Mouse (Mus musculus) adrenal gland, adult (tissue): ENCODE results near the gene Megf11.

Experiments used
- DNase-seq, 2 experiments: peaks; one replicate each; pipeline ENCODE4 v3.0.0; 2022 to 2023; ENCODE audit warnings: low spot score in 1 of 2; ENCODE audit not compliant: inconsistent age in 2 of 2

The Megf11 gene

DNA sequence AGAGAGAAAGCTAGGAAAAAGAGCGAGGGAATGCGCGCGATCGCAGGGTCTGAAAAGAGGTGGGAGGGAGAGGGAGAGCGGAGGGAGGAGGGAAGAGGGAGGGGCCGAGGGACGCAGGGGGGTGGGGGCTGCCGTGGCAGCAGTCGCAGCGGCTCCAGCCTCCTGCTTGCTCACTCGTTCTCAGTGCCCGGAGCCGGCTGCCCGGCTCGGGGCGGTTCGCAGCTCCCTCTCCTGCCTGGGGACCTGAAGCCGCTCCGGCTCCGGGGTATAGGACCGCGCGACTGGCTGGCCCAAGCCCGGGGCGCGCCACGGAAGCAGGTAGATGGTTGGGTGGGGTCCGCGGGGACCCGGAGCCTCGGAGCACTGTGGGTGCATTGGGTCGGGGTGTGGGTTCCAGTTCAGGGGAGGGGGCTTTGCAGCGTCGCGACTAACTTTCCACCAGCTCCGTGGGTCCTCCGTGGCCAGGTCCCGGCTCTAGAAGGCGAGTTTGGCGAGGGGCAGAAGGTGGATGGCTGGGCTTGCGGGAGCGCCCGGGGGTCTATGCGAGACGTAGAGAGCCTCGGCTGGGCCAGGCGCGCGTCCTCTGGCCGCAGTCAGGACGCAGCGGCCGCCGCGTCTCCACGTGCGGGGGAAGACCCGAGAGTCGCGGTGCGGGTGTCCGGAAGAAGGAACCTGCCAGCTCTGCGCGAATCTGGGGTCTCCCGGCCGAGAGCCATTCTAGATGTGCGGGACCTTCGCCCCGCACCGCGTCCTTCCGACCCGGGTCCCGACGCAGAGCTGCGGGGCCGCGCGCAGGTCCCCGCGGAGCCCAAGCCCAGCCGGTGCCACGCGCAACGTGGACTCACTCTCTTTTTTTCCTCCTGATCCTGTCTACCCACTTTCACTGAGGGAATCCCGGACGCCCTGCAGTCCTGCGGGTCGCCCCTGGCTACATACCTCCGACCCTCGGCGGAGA is at the start of gene Megf11:
Megf11 (plus strand) TSS at position 116 of the 955 bp plus-strand sequence.
- peak; percentile 22 to 58 for DNase-seq

DNA sequence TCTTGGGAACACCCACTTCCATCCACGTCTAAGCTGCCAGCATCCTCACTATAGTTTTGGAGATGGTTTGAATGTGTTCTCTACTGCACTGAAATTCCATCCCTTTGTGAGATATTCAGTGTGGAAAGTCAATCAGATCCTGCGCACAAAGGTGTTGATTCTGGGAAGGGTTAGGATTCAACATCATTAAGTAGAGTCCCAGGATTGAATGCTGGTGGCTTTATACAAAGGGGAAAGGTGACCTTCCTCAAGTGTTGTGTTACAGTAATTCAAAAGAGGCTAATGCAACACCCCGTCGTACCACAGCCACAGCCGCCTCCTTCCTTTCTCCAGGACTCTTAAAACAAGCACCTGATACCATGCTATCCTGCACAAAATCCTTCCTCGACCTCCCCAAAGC is 49.6 kb upstream of the Megf11 start:
- DNase-seq: no peak

DNA sequence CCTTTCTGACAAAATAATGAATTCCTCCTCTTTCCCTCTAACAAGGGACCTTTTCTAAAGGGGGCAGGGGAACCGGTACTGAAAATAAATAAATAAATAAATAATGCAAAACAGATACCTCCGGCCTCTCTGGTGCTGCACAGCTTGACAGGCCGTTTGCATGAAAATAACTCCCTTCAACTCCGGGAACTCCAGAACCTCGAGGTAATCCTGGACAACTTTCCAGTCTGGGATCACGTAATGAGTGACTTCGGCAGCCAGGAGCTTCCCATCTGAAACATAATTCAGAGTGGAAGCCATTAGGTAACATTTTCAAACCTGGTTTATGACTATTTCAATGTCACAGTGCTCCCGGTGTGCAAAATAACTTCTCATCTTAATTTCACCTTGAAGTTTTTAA is 46.1 kb upstream of the Megf11 start:
- DNase-seq: peak in 1 of 2 experiments; percentile 35

DNA sequence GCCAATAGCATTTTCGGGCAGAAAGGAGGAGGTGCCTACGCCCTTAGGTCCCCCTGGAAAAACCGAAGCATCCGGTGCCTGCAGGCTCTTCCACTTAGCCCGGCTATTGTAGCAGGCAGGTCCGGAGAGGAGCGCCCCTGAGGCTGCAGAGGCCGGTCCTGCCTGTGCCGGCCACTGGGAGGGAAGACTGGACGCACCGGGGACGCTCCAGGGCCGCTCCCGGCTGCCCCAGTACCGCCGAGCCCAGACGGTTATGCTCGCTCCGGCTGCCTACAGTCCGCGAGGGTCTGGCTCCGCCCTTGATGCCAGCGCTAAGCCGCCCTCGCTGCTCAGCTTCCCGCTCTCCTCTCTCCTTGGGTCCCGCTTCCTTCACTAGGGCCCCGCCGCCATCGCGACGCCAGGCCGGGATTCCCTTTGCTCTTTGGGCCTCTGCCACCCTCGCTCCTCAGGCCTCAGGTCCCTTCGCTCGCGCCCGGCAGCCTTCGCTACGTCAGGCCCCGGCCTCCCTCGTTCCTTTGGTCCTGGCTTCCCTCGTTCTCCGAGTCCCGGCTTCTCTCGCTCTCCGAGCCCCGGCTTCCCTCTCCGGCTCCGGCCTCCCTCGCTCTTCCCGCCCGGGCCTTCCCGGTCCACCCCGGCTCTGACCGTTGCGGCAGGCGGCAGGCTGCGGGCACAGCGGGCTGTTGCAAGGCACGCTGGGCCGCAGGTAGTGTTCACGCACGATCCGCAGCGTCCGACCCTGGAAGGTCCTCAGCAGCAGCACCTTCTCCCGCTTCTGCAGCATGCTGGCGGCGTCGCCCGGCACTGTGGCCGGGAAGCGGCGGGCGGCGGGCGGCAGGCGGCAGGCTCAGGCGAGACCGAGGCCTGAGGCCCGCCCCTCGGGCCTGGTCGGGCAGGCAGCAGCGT is 44.8 kb upstream of the Megf11 start:
- DNase-seq: peak; percentile 84 to 94

DNA sequence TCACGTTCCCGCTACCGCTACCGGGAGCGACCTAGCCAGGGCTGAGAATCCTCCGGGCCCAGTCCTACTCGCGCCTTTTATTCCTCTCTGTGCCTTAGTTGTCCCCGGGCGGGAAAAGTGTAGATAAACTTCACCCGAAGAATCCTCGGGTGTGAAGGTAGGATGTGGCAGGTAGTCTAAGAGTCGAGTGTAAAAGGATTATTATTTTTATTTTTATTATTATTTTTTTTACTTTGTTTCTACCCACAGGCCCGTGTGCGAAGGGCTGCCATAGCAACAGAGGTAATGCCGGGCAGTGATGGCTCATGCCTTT is 44.2 kb upstream of the Megf11 start, which contains the start of gene Dis3l:
Dis3l (minus strand) TSS at position 35 of the 313 bp plus-strand sequence.
- DNase-seq: no peak

DNA sequence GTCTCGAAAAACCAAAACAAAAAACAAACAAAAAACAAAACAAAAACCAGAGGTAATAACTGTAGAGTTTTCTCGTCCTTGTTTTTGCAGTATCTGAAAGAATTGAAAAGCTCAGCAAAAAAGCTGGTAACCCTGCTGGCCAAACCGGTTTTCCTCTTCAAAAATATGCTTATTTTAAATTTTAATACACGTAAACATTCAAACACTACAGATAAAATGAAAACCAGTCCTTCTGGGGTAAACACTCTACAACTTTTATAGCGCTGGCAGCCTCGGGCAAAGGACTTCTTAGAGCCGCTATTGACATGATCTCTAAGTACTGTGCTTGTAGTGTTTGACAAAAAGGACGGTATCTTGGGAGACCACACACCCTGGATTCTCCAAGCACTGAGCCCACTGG is 43.8 kb upstream of the Megf11 start:
- DNase-seq: no peak

DNA sequence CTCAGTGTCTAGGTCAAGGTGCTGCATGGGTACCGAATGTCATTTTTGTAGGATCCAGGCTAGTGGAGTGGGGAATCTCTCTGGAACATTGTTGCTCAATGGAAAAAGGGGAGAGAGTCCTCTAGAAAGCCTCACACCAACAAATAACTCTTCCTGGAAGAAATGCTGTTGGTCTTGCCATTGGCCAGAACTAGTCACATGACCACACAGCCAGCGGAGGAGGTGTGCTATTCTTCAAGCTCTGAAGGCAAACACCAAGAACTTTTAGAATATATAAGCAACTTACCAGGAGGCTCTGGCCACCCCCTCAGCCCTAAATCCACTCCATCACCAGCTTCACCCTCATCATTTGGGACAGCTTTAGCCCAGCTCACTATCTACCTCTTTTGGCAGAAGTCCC is 41.8 kb upstream of the Megf11 start:
- no peak for DNase-seq

DNA sequence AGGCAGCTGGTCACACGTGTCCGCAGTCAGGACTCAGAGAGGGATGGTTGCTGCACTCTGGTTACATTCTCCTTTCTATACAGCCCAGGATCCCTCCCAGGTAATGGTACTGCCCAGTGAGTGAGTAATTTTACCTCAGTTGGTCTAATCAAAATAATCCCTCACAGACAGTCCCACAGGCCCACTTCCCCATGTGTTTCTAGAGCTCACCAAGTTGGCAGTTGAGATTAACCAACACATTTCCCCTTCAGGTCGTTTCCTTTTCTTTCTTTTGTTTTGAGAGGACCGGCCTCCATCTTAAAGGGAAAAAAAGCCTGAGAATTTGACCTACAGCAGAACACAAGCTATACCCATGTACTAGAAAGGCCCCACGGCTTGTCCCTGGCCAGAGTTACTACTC is 39.5 kb upstream of the Megf11 start:
- no peak for DNase-seq

DNA sequence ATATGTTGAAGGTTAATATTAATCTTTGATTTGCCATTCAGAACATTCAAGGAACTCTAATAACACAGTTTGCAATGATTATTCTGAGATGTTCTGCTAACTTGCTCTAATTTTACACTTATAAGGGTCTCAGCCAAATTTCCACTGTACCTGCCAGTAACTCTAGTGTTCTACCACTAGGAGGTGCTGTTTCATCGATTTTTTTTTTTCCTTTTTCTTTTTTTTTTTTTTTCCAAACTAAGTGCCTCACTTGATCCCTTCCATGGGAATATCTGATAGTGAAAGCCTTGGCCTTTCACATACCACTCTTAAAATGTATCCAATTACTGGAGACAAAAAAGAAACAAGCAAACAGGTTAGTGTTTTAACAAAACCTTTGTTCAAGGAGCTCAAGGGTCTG is 38.0 kb upstream of the Megf11 start:
- DNase-seq: peak in 1 of 2 experiments; percentile 36

DNA sequence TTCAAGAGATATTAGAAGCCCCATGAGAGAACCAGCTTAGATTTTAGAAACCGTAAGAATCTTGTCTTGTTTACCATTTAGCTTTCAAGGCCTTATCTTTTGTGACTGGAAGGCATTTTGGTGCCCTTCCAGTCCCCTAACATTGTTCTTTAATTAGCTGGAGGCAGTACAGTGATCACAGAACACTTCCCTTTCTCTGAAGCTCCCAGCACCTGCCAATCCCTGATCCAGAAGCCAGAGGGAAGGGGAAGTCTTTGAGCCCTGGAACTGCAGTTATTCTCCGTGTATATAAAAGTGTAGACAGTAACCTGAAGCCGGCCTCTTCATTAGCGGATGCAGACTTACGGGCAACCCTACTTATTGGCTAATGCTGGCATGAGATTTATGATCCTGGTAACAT is 35.9 kb upstream of the Megf11 start:
- no peak for DNase-seq

DNA sequence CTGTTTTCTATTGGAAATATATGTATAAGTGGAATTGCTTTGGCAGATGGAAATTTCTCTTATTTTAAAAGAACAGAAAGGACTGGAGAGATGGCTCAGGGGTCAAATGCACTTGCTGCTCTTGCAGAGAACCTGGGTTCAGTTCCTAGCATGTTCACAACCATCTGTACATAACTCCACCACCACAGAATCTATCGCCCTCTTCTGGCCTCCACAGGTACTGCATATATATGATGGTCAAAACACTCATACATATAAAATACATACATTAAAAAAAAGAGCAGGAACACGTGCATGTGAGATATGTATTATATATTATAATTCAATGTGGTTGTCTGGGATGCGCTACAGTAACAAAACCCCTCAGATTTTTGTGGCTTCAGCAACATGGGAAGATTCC is 34.2 kb upstream of the Megf11 start:
- no peak for DNase-seq

DNA sequence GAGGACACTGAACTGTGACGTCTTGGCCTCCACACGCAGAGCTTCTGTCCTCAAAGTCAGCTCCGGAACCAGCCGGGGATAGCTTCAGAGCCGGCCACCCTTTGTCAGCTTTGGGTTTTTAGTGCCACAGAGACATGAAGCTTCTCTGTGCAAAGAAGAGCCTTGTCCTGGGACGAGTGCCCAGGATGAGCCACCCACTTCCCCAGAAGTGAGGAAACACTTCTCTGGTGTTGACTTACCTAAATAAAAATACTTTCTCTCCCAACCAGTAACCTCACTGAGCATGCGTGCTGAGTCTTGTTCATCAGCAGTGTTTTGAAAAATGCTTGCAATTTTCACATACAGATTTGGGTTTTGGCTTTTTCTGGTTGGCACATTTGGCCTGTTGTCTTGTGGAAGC is 29.8 kb upstream of the Megf11 start:
- no peak for DNase-seq

DNA sequence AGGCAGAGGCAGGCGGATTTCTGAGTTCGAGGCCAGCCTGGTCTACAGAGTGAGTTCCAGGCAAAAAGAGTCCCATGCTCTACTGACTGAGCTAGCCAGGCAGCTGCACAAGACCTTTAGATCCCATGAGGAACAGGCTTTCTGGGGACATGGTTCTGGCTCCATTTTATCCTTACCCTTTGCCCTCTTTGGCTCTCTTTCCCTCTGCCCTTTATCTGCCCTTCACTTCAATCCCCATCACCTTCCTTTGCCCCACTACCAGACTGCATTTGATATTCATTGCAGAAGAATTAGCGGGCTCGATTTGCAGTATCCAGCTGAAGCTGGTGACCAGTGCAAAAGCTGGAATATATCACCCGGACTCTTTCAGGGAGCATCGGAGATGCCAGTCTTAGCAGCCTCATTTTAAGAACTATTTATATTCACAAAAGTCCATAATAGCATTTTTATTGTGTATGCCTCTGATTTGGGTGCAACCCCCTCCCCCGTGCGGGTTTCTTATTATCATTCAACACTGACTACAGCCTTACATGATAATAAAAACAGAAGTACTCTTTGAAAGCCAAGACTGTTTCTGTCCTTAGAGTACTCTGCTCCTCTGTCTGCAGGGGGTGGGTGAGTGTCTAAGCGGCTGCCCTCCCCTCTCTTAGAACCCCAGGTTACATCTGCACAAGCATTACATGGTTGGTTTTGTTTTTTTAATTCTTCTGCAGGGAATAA is 24.0 kb upstream of the Megf11 start:
- no peak for DNase-seq

DNA sequence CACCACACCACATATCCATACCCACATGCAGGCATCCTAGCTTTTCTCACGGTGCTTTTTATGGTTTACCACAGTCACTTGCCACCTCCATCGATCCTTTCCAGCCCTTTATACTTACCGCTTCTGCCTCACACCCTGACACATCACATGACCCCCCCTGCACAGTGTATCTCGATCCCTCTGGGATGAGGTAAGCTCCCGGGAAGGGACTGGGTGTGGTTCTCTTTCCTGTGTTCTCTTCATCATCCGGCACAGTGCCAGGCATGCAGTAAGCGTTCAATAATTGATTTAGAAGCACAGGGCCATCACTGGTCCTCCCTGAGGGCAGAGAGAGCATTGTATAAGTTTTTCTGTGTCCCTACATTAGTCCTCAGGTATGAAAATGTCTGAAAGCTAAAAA is 15.6 kb upstream of the Megf11 start:
- no peak for DNase-seq

DNA sequence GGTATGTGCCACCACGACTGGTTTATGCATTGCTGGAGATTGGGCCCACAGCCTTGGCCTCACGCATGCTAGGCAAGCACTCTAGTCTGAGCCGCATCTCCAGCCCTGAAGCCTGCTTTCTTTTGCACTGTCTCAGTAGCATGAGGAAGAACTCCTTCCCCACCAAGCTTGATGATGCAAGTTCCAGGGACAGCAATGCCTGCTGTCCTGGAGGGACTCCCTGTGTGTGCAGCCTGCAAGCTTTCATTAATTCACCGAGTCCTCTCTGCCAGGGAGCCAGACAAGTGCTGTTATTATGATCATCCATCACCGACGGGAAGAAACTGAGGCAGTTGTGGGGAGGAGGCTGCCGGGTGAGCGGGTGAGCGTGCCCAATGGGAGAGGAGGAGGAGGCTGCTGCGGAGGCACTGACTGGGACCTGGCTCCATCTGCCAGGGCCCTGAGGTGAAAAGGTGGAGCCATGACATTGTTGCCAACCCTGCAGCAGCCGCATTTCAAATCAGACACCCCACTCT is 14.1 kb upstream of the Megf11 start:
- no peak for DNase-seq

DNA sequence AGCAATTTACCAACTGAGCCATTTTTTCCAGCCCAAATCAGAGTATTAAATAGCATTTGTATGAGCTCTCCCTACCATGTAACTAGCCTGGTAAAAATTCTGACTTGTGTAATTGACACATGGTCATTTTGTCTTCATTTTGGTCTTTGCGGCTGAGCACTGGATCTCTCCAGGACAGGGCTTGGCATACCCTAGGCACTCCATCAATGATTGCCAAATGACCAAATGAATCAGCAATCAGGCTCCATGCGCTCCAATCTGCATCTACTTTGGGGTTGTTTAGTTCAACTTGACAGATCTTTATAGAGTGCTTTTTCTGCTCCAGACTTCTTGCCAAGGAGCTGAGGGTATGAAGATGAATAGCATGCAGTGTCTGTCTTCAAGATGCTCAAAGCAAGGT is 9.0 kb upstream of the Megf11 start:
- DNase-seq: no peak

DNA sequence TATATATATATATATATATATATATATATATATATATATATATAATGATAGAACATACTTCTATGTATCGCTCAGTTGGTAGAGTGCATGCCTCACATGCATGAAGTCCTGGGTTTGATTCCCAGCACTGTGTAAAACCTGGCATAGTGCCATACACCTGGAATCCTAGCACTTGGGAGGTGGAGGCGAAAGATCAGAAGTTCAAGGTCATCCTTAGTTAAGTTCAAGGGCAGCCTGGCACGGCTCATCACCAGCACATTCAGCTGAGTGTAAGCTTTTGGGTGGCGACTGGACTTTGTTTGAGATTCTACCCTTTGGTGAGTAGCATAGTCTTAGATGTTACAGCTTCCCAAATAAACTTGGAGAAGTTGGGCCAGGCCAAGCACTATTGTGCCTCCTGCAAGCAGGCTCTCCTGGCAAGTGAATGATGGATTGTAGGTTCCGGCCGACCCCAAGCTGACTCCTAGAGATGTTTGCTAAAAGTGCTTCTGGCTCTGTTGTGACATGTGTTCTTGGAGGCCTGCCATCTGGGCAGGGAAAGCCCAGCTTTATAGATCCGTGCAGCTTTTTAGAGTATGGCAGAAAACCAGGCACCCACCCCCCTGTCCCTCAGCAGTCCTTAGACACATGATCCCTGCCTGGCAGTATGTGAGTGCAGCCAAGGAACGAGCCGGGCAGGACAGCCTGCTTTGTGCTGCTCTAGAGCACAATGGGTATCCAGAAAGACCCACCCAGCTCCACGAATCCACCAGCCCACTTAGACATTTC is 2.2 kb upstream of the Megf11 start:
- DNase-seq: no peak

DNA sequence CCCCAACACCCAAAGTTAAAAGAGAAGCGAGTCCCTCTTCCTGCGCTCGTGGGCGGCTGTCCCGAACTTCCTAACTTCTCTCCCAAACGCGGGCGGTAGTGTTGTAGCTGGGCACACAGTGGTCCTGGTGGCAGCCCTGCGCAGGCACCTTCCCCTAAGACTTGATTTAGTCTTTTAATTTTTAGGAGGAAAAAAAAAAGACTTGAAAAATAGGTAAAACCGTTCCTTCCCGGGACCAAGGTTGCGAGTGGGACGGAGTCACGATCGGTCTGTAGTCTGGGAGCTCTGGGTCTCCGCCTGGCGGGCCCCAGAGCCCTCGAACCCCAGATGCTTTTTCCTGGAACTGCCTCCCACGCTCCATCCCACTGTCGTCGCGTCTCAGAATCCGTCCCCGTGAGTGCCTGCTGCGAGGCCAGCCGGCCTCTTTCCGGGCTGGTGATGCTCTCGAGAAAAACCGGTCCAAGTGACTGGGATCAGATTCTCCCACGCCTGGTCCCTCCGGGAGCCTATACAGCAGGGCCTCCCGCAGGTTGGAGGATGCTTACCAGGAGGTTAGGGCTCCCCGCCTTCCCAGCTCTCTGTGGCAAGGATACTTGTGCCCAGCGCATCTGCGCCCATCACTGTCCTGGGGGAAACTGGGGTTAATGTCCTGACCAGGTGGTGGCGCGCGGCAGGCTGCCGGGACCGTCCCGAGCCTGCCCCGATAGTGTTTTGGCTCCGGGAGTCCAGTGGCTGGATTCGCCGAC is 1.2 kb downstream of the Megf11 start:
- DNase-seq: peak in 1 of 2 experiments; percentile 32

DNA sequence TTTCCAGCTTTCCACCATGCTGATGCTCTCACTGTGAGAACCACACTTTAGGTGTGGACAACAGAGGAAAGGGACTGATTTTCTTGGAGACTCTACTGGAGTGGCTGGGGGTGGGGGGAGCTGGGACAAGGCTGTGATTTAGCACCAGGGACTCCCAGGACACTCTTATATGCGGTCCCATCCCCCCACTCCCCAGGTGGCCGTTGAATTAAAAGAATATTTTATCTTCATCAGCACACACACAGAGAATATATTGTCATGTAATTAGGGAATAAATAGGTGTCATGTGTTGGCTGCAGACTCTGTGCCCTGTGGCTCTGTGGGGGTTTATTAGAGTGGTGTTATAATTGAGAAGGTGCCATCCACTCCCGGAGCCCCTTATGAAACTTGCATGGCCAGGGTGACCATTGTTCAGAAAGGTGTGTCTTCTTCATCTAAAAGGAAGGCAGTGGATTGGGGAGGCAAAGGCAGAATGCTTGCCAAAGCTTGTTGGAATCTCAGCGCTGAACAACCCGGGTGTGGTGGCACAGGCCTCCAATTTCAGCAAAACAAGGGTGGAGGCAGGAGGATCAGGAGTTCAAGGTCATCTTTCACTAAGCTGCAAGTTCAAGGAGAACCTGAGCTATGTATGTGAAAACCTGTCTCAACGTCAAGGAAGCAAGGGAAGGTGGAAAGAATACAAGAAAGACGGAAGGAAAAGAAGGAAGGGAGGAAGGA is 4.3 kb downstream of the Megf11 start:
- no peak for DNase-seq
